Mouse (Mus musculus): ENCODE measurements around the gene Gimap4. TPM values are rescaled to one million over a fixed set of nuclear protein-coding genes. Genes with fewer than 3 reads are reported as not detected.

Gene Gimap4
- total RNA-seq, 2 experiments from 2014 or later, result 0.58 to 0.71 TPM

- no peak for DNase-seq (ENCODE audit: low spot score in 2 of 2)
Measured at GRCm38 (mm10) chr6:48698888-48699287, 14.5 kb downstream of the Gimap4 start.

GRCm38 (mm10) chr6:48700251-48701075, 16.1 kb downstream of the Gimap4 start:
- no peak for DNase-seq (ENCODE audit: low spot score in 2 of 2)

- DNase-seq (ENCODE audit: low spot score in 2 of 2), result no peak
Measured at GRCm38 (mm10) chr6:48702146-48702545, 17.8 kb downstream of the Gimap4 start.

- no peak for DNase-seq (ENCODE audit: low spot score in 2 of 2)
Measured at GRCm38 (mm10) chr6:48702601-48703000, 18.3 kb downstream of the Gimap4 start.

GRCm38 (mm10) chr6:48704146-48704545, 19.8 kb downstream of the Gimap4 start:
- DNase-seq (ENCODE audit: low spot score in 2 of 2), result no peak

GRCm38 (mm10) chr6:48706130-48706529, 21.8 kb downstream of the Gimap4 start:
- DNase-seq (ENCODE audit: low spot score in 2 of 2), result no peak

GRCm38 (mm10) chr6:48718455-48718854, 34.1 kb downstream of the Gimap4 start, which contains the start of the genes Gm28053 and Gimap7:
Gene Gm28053, plus strand, starts transcription at chr6:48718607.
Gene Gimap7, plus strand, starts transcription at chr6:48718621.
- DNase-seq (ENCODE audit: low spot score in 2 of 2), result no peak

- DNase-seq (ENCODE audit: low spot score in 2 of 2), result no peak
Measured at GRCm38 (mm10) chr6:48720326-48720725, 36.0 kb downstream of the Gimap4 start.

GRCm38 (mm10) chr6:48723468-48723867, 39.1 kb downstream of the Gimap4 start:
- no peak for DNase-seq (ENCODE audit: low spot score in 2 of 2)

- peak in 1 of 2 experiments; percentile 22 for DNase-seq (ENCODE audit: low spot score in 2 of 2)
Measured at GRCm38 (mm10) chr6:48725476-48725875, 41.1 kb downstream of the Gimap4 start.

GRCm38 (mm10) chr6:48727761-48728160, 43.4 kb downstream of the Gimap4 start:
- DNase-seq (ENCODE audit: low spot score in 2 of 2), result no peak

- DNase-seq (ENCODE audit: low spot score in 2 of 2), result no peak
Measured at GRCm38 (mm10) chr6:48732864-48733304, 48.5 kb downstream of the Gimap4 start.

GRCm38 (mm10) chr6:48733660-48734059, 49.3 kb downstream of the Gimap4 start:
- DNase-seq (ENCODE audit: low spot score in 2 of 2), result no peak

- DNase-seq (ENCODE audit: low spot score in 2 of 2), result no peak
Measured at GRCm38 (mm10) chr6:48737053-48737452, 52.7 kb downstream of the Gimap4 start.

- DNase-seq (ENCODE audit: low spot score in 2 of 2), result no peak
Measured at GRCm38 (mm10) chr6:48737688-48738087, 53.3 kb downstream of the Gimap4 start.

- no peak for DNase-seq (ENCODE audit: low spot score in 2 of 2)
Measured at GRCm38 (mm10) chr6:48738961-48739779, 54.8 kb downstream of the Gimap4 start, which contains the start of gene Gimap1. Gene Gimap1, plus strand, starts transcription at chr6:48739054.

- no peak for DNase-seq (ENCODE audit: low spot score in 2 of 2)
Measured at GRCm38 (mm10) chr6:48739780-48740055, 55.4 kb downstream of the Gimap4 start.

- no peak for DNase-seq (ENCODE audit: low spot score in 2 of 2)
Measured at GRCm38 (mm10) chr6:48740501-48741169, 56.3 kb downstream of the Gimap4 start.

GRCm38 (mm10) chr6:48741273-48741672, 56.9 kb downstream of the Gimap4 start:
- no peak for DNase-seq (ENCODE audit: low spot score in 2 of 2)
